Mouse (Mus musculus) neural tube, embryonic 12.5 days (tissue): ENCODE results near the gene Erf. TPM values are rescaled to one million over a fixed set of nuclear protein-coding genes. Genes with fewer than 3 reads are reported as not detected.

Experiments used
- ATAC-seq: fragments of 200-750 bp; cut with Nextera tagmentation; 2 replicates; pipeline ENCODE4 v1.8.0; 2017; ENCODE audit warnings: low read depth, mild to moderate bottlenecking, moderate TSS enrichment, moderate library complexity; ENCODE audit not compliant: low FRiP score
- H3K27ac ChIP-seq: fragments of 300-500 bp; sonication (generic); 2 replicates; pipeline ENCODE4 v1.5.1; 2016
- H3K27me3 ChIP-seq: fragments of 300-500 bp; sonication (generic); replicated peaks from 2 replicates; pipeline ENCODE4 v1.6.1; 2016; ENCODE audit warnings: mild to moderate bottlenecking
- H3K36me3 ChIP-seq: fragments of 300-500 bp; sonication (generic); 2 replicates; pipeline ENCODE4 v1.6.1; 2016; ENCODE audit warnings: mild to moderate bottlenecking
- H3K4me1 ChIP-seq: fragments of 300-500 bp; sonication (generic); 2 replicates; pipeline ENCODE4 v1.6.1; 2016
- H3K4me2 ChIP-seq: fragments of 300-500 bp; sonication (generic); replicated peaks from 2 replicates; pipeline ENCODE4 v1.6.1; 2016; ENCODE audit warnings: mild to moderate bottlenecking
- H3K4me3 ChIP-seq: fragments of 300-500 bp; sonication (generic); 2 replicates; pipeline ENCODE4 v1.5.1; 2016
- H3K9ac ChIP-seq: fragments of 300-500 bp; sonication (generic); 2 replicates; pipeline ENCODE4 v1.6.1; 2016; ENCODE audit warnings: mild to moderate bottlenecking
- H3K9me3 ChIP-seq: fragments of 300-500 bp; sonication (generic); 2 replicates; pipeline ENCODE4 v1.6.1; 2016; ENCODE audit warnings: mild to moderate bottlenecking
- WGBS: fragments of 180-500 bp; shearing (Covaris S2); methylation state at CpG from one replicate; pipeline ENCODE4 v1.1.7; 2016; 5-methylcytosine and 5-hydroxymethylcytosine counted together
- polyA plus RNA-seq: library from polyadenylated mRNA; unstranded; fragments of >200 nt; fragmentation: Nextera tagmentation; extraction: Ambion mirVana; gene quantifications from 2 replicates; pipeline ENCODE4 v1.2.1, GENCODE M21; 2016

The Erf gene
- polyA plus RNA-seq, 1 experiment from 2014 or later, result 13.1 TPM

GRCm38 (mm10) chr7:25288011-25288410, 37.5 kb upstream of the Erf start:
- Histone ChIP-seq H3K36me3 (peaks cover 85% of the 10 kb centered on the region), H3K4me3 (no peak overlapping the region), H3K9ac (no peak overlapping the region), H3K4me1 (peaks cover 19% of the 10 kb centered on the region), H3K9me3 (0 out of 2 replicates have a peak, but pooled peaks cover 6% of the 10 kb centered on the region), H3K27me3 (no peaks in the 10 kb centered on the region), H3K27ac (no peak overlapping the region), H3K4me2 (no peak overlapping the region)
- 96% methylated on average over 12 of the region's 12 CpGs for WGBS
- ATAC-seq, result no peak

- 0 out of 2 replicates have a peak, but pooled peaks cover 6% of the 10 kb centered on the region for H3K9me3 ChIP-seq
- ATAC-seq, result no peak
- no peak overlapping the region for H3K4me2 ChIP-seq
- no peak overlapping the region for H3K9ac ChIP-seq
- WGBS, result 82% methylated on average over 8 of the region's 8 CpGs
- H3K4me3 ChIP-seq, result no peak overlapping the region
- no peaks in the 10 kb centered on the region for H3K27me3 ChIP-seq
- no peak overlapping the region for H3K27ac ChIP-seq
- H3K36me3 ChIP-seq, result peaks cover 75% of the 10 kb centered on the region
- peaks cover 23% of the 10 kb centered on the region for H3K4me1 ChIP-seq
Measured at GRCm38 (mm10) chr7:25286989-25287388, 36.4 kb upstream of the Erf start.

- Histone ChIP-seq H3K4me1 (peaks cover 33% of the 10 kb centered on the region), H3K9me3 (0 out of 2 replicates have a peak, but pooled peaks cover 6% of the 10 kb centered on the region), H3K27ac (no peak overlapping the region), H3K27me3 (no peaks in the 10 kb centered on the region), H3K9ac (no peak overlapping the region), H3K36me3 (peaks cover 62% of the 10 kb centered on the region), H3K4me3 (no peak overlapping the region), H3K4me2 (no peak overlapping the region)
- no peak for ATAC-seq
- 85% methylated on average over 20 of the region's 20 CpGs for WGBS
Measured at GRCm38 (mm10) chr7:25285511-25286238, 35.1 kb upstream of the Erf start.

GRCm38 (mm10) chr7:25284766-25285165, 34.2 kb upstream of the Erf start:
- WGBS, result 76% methylated on average over 5 of the region's 5 CpGs
- 0 out of 2 replicates have a peak overlapping the region, but pooled peaks have one; percentile 71 for H3K4me3 ChIP-seq

GRCm38 (mm10) chr7:25284171-25284570, 33.6 kb upstream of the Erf start:
- ATAC-seq, result no peak
- 84% methylated on average over 2 of the region's 2 CpGs for WGBS
- peak overlapping the region; percentile 95 for H3K4me2 ChIP-seq
- H3K9ac ChIP-seq, result peak overlapping the region; percentile 86
- peak overlapping the region; percentile 71 for H3K4me3 ChIP-seq
- H3K27me3 ChIP-seq, result no peaks in the 10 kb centered on the region
- peaks cover 48% of the 10 kb centered on the region for H3K4me1 ChIP-seq
- H3K27ac ChIP-seq, result no peak overlapping the region
- no peaks in the 10 kb centered on the region for H3K9me3 ChIP-seq
- H3K36me3 ChIP-seq, result peaks cover 47% of the 10 kb centered on the region

More at GRCm38 (mm10) chr7:25284766-25285165, 34.2 kb upstream of the Erf start:
- peaks cover 42% of the 10 kb centered on the region for H3K4me1 ChIP-seq
- no peak for ATAC-seq
- H3K27me3 ChIP-seq, result no peaks in the 10 kb centered on the region
- H3K9me3 ChIP-seq, result 0 out of 2 replicates have a peak, but pooled peaks cover 4% of the 10 kb centered on the region
- no peak overlapping the region for H3K27ac ChIP-seq
- H3K36me3 ChIP-seq, result peaks cover 53% of the 10 kb centered on the region
- H3K4me2 ChIP-seq, result peak overlapping the region; percentile 95
- H3K9ac ChIP-seq, result peak overlapping the region; percentile 86

GRCm38 (mm10) chr7:25283637-25284036, 33.1 kb upstream of the Erf start:
- H3K4me1 ChIP-seq, result peaks cover 50% of the 10 kb centered on the region

GRCm38 (mm10) chr7:25282731-25283211, 32.2 kb upstream of the Erf start:
- Histone ChIP-seq H3K27ac (peak overlapping the region; percentile 96), H3K9me3 (no peaks in the 10 kb centered on the region), H3K4me3 (peak overlapping the region; percentile 71), H3K36me3 (peaks cover 33% of the 10 kb centered on the region), H3K9ac (peak overlapping the region; percentile 86), H3K27me3 (no peaks in the 10 kb centered on the region), H3K4me1 (peaks cover 53% of the 10 kb centered on the region), H3K4me2 (peak overlapping the region; percentile 95)
- under 1% methylated on average over 34 of the region's 36 CpGs for WGBS
- peak; percentile 4; the same call in 1 of the 2 replicates for ATAC-seq

More at GRCm38 (mm10) chr7:25283637-25284036, 33.1 kb upstream of the Erf start:
- ATAC-seq, result no peak
- Histone ChIP-seq H3K27me3 (no peaks in the 10 kb centered on the region), H3K9ac (peak overlapping the region; percentile 86), H3K4me3 (peak overlapping the region; percentile 71), H3K27ac (no peak overlapping the region), H3K4me2 (peak overlapping the region; percentile 95), H3K36me3 (peaks cover 41% of the 10 kb centered on the region), H3K9me3 (no peaks in the 10 kb centered on the region)
- WGBS, result 37% methylated on average over 5 of the region's 5 CpGs

- Histone ChIP-seq H3K27ac (peak overlapping the region; percentile 96), H3K4me2 (peak overlapping the region; percentile 95), H3K36me3 (peaks cover 25% of the 10 kb centered on the region), H3K9ac (peak overlapping the region; percentile 86), H3K4me1 (peaks cover 59% of the 10 kb centered on the region), H3K4me3 (peak overlapping the region; percentile 71), H3K9me3 (no peaks in the 10 kb centered on the region), H3K27me3 (no peaks in the 10 kb centered on the region)
- WGBS, result 1% methylated on average over 79 of the region's 108 CpGs
- ATAC-seq, result peak; percentile 63
Measured at GRCm38 (mm10) chr7:25281734-25282601, 31.4 kb upstream of the Erf start.

- Histone ChIP-seq H3K36me3 (peaks cover 18% of the 10 kb centered on the region), H3K4me2 (peak overlapping the region; percentile 95), H3K27me3 (no peaks in the 10 kb centered on the region), H3K9me3 (no peaks in the 10 kb centered on the region), H3K9ac (peak overlapping the region; percentile 36; the same call in 1 of the 2 replicates), H3K4me3 (peak overlapping the region; percentile 71), H3K4me1 (peaks cover 59% of the 10 kb centered on the region), H3K27ac (peak overlapping the region; percentile 96)
- no peak for ATAC-seq
- WGBS, result 26% methylated on average over 12 of the region's 12 CpGs
Measured at GRCm38 (mm10) chr7:25281166-25281733, 30.7 kb upstream of the Erf start.

GRCm38 (mm10) chr7:25279861-25280791, 29.6 kb upstream of the Erf start:
- peak; percentile 7 for ATAC-seq
- Histone ChIP-seq H3K36me3 (peaks cover 6% of the 10 kb centered on the region), H3K4me2 (peak overlapping the region; percentile 95), H3K9me3 (no peaks in the 10 kb centered on the region), H3K27me3 (no peaks in the 10 kb centered on the region), H3K9ac (peak overlapping the region; percentile 79), H3K4me3 (peak overlapping the region; percentile 53), H3K27ac (peak overlapping the region; percentile 96), H3K4me1 (peaks cover 69% of the 10 kb centered on the region)
- WGBS, result 2% methylated on average over 6 of the region's 6 CpGs
